Mouse (Mus musculus): ENCODE measurements around the gene Phactr3. TPM values are rescaled to one million over a fixed set of nuclear protein-coding genes. Genes with fewer than 3 reads are reported as not detected.

Phactr3 gene
- polyA plus RNA-seq, 1 experiment from 2014 or later: 41.2 TPM

DNA sequence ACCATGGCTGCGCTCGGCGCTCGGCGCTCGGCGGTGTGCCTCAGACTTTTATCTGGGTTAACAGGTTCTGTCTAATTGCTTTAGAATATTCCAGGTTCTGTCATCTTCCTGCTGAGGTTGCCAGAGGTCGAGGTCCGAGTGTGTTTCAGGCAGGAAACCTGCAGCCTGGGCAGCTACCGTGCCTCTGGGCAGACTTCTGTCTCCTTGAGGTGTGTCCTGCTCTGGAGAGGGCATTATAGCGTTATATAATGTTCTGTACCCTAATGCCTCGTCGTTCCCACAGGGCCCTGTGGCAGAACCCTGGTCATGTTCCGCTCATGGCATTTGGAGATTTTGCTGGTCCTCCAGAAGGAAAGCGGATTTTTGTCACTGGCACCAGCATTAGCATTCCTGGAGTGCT lies 4.7 kb downstream of the Phactr3 start:
- Histone ChIP-seq H3K9ac (no peak overlapping the region), H3K9me3 (no peaks in the 10 kb centered on the region), H3K36me3 (no peaks in the 10 kb centered on the region), H3K27ac (replicated peaks) (no peak overlapping the region), H3K4me3 (no peak overlapping the region), H3K4me2 (no peak overlapping the region), H3K4me1 (replicated peaks) (peaks cover 23% of the 10 kb centered on the region), H3K27me3 (peaks cover 23% of the 10 kb centered on the region)
- no peak for ATAC-seq (ENCODE audit: low read depth)
- 81% methylated on average over 15 of the region's 15 CpGs for WGBS

DNA sequence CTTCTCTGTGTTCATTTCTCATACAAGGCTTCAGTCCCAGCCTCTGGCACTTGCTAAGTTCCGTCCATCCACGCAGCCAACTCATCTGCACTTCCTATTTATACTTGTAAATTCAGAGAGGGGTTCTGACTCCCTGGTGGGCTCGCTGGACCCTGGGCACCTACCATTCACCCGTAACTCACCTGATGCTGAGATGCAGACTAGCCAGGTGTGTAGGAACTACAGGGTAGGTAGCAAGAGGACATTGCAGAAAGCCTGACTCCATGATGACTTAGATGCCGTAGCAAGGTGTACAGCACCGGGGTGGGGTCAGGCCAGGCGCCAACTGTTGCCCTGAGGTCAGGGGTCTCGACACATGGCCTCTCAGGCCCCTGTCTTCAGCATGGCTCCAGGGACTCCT lies 6.7 kb downstream of the Phactr3 start:
- Histone ChIP-seq H3K9me3 (no peaks in the 10 kb centered on the region), H3K4me1 (replicated peaks) (peaks cover 11% of the 10 kb centered on the region), H3K27ac (replicated peaks) (no peak overlapping the region), H3K4me2 (no peak overlapping the region), H3K9ac (no peak overlapping the region), H3K27me3 (peaks cover 3% of the 10 kb centered on the region; the same call in 1 of the 2 replicates), H3K36me3 (no peaks in the 10 kb centered on the region), H3K4me3 (no peak overlapping the region)
- 81% methylated on average over 8 of the region's 8 CpGs for WGBS
- ATAC-seq (ENCODE audit: low read depth): no peak

DNA sequence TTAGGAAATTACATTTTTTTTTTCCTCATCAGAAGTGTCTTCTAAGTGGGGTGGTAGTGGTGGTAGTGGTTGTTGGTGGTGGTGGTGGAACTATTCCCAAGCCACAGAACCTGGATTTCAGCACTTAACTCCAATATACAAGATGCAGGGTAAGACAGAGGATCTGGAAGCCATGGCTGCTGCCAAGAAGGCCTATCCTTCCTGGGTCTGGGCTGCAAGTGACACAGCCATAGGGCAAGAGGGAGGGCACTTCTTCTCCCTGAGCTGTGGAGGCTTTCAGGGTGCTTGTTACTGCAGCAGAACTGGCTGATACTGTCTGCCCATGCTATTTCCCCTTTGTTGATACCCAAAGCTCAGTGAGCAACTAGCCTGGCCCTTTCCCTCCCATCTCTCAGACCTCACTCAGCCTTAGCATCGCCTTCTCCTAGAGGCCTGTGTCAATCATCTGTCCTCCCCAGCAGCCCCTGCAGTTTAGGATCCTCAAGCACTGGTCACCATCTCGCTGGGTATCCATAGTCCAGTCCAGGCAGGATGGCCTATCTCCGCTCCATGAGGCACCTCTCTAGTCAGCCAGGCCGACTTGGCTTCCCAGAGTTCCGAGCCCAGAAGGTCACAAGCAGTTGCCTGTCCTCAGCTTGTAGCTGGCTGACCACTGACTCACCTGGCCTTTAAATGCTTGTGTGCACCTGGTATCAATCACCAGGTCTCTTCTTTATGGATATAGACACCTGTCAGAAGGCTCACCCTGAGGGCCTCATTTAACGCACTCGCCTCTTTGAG lies 7.5 kb downstream of the Phactr3 start:
- Histone ChIP-seq H3K27ac (replicated peaks) (no peak overlapping the region), H3K4me1 (replicated peaks) (peaks cover 10% of the 10 kb centered on the region), H3K4me2 (no peak overlapping the region), H3K4me3 (no peak overlapping the region), H3K36me3 (no peaks in the 10 kb centered on the region), H3K9me3 (no peaks in the 10 kb centered on the region), H3K9ac (no peak overlapping the region), H3K27me3 (no peaks in the 10 kb centered on the region)
- WGBS: 93% methylated on average over 7 of the region's 7 CpGs
- no peak for ATAC-seq (ENCODE audit: low read depth)

DNA sequence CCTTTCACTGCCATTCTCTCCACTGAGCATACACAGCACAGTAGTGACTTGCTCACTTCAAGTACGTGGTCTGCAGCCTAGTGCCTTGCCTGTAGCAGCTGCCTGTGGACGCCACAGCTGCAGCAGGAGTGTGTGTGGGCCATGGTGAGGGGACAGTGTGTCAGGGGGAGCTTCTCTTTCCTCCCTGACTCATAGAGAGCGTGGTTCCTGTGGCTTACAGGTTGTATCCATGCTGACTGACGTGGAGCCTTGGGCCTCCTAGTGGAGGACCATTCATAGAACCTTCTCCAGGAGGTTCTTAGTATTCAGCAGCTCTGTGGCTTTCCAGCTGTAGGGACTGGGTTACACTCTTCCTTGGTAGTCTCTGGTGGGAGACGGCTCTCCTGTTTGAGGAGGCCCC lies 9.8 kb downstream of the Phactr3 start:
- no peaks in the 10 kb centered on the region for H3K9me3 ChIP-seq
- no peaks in the 10 kb centered on the region for H3K4me1 ChIP-seq (replicated peaks)
- H3K27me3 ChIP-seq: no peaks in the 10 kb centered on the region
- no peak overlapping the region for H3K9ac ChIP-seq
- ATAC-seq (ENCODE audit: low read depth): no peak
- H3K4me2 ChIP-seq: no peak overlapping the region
- H3K27ac ChIP-seq (replicated peaks): no peak overlapping the region
- H3K4me3 ChIP-seq: no peak overlapping the region
- 67% methylated on average over 5 of the region's 5 CpGs for WGBS
- no peaks in the 10 kb centered on the region for H3K36me3 ChIP-seq

DNA sequence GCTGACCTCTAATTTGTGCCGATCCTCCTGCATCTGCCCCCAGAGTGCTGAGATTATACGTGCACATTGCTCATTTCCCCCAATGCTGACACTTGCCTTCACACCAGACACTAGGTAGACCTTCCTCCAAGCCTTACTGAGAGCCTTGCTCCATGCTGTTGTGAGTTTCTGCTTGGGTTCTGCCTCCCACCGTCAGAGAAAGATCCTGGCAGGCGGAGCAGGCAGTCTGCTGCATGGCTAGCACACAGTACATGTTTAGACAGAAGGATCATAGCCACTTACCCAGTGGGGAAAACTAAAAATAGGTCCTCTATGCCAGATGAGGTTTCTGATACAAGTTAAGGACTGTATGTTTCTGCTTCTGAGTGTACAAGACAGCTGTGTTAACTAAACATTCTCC lies 10.4 kb downstream of the Phactr3 start:
- Histone ChIP-seq H3K4me2 (no peak overlapping the region), H3K27ac (replicated peaks) (no peak overlapping the region), H3K4me1 (replicated peaks) (no peaks in the 10 kb centered on the region), H3K9ac (no peak overlapping the region), H3K36me3 (no peaks in the 10 kb centered on the region), H3K4me3 (no peak overlapping the region), H3K9me3 (no peaks in the 10 kb centered on the region), H3K27me3 (no peaks in the 10 kb centered on the region)
- WGBS: 76% methylated on average over 4 of the region's 4 CpGs
- no peak for ATAC-seq (ENCODE audit: low read depth)

DNA sequence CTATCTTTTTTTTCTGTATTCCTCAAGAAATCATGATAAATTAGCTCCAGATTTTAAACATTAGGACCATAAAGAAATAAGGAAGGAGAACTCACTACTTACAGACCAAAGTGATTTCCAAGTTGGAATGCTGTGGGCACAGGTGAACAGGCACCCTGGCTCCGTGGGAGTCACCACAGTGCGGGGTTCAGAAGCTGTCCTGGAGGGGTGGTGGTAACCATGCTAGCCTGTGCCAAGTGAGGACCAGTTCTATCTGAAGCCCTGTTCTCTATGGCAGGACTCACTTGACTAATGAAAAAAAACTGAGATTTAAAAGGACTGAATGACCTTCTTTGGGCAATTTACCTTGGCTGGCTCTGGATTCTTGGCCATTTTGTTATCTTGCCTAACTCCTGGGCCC lies 10.9 kb downstream of the Phactr3 start:
- no peak overlapping the region for H3K4me3 ChIP-seq

DNA sequence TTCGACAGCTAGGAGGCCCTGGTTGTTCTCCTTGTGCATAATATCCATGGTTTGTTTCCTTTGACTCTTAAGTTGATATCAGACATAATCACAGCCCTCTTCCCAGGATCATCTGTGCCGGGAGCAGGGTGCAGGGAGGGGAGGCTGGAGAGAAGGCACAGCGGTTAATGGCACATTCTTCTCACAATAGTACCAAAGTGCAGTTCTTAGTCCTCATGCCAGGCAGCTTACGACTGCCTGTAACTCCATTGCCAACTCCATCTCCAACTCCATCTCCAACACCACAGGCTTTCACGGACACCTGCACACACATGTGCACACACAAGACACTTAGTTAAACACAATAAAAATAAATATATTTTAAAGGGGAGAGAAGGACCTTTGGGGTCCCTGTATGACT lies 11.8 kb downstream of the Phactr3 start:
- ATAC-seq (ENCODE audit: low read depth): no peak
- WGBS: 86% methylated on average over 5 of the region's 5 CpGs
- Histone ChIP-seq H3K9ac (no peak overlapping the region), H3K4me1 (replicated peaks) (no peaks in the 10 kb centered on the region), H3K9me3 (no peaks in the 10 kb centered on the region), H3K4me3 (no peak overlapping the region), H3K27me3 (no peaks in the 10 kb centered on the region), H3K27ac (replicated peaks) (no peak overlapping the region), H3K36me3 (no peaks in the 10 kb centered on the region), H3K4me2 (no peak overlapping the region)

More for the DNA sequence above, 10.9 kb downstream of the Phactr3 start:
- no peak for ATAC-seq (ENCODE audit: low read depth)
- Histone ChIP-seq H3K4me1 (replicated peaks) (no peaks in the 10 kb centered on the region), H3K27me3 (no peaks in the 10 kb centered on the region), H3K27ac (replicated peaks) (no peak overlapping the region), H3K4me2 (no peak overlapping the region), H3K9ac (no peak overlapping the region), H3K9me3 (no peaks in the 10 kb centered on the region), H3K36me3 (no peaks in the 10 kb centered on the region)
- WGBS: 89% methylated on average over 2 of the region's 2 CpGs

DNA sequence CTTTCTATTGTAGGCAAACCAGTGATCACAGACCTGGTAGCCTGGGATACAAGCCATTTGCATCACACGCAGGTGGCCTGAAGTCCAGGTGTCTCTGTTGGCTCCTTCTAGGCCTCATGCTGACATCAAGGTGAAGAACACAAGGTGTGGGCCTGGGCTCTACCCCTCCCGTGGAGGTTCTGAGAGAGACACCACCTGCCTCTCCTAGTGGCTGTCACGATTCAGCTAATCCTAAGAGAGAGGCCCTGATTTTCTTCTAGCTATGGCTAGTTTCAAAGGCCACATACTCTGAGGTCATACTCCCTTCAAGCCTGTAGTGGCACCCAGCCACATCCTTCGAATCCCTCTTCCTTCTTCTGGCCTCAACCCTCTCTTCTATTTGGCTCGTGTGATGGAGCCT lies 12.2 kb downstream of the Phactr3 start:
- H3K36me3 ChIP-seq: no peaks in the 10 kb centered on the region
- H3K9ac ChIP-seq: no peak overlapping the region
- no peak overlapping the region for H3K4me3 ChIP-seq
- H3K27ac ChIP-seq (replicated peaks): no peak overlapping the region
- no peaks in the 10 kb centered on the region for H3K27me3 ChIP-seq
- no peaks in the 10 kb centered on the region for H3K9me3 ChIP-seq
- ATAC-seq (ENCODE audit: low read depth): no peak
- H3K4me1 ChIP-seq (replicated peaks): no peaks in the 10 kb centered on the region
- H3K4me2 ChIP-seq: no peak overlapping the region
- WGBS: 82% methylated on average over 5 of the region's 5 CpGs

DNA sequence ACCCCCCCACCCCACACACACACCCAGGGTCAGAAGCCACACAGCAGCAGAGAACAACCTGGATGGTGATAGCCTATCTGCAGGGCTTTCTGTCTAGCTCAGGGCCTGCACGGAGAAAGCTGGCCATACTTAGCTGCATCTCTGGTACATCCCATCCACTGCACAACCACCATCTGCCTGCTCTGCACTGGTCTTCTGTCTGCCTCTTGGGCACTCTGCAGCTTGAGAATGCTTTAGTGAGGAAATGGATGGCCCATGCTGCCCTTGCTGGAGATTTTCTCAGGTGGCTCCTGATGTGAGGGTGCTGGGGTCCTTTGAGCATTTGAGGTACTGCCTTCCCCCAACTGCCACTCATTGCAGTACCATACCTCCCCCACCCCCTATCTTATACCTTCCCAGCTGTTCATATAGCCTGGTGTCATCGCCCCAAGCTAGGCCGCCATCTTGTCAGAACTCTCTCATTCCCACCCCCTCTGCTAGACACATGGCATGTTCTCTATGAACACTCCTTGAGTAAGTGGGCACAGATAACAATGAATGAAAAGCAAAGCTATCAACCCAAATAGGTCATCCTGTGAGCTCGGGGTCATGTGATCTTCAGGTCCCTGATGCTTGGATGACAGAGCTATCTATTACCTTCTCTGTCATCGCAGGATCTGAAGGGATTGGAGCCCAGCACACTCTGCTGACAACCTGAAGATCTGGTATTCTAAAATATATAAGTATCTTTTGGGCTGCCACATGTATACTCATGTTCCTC lies 13.0 kb downstream of the Phactr3 start:
- H3K4me2 ChIP-seq: no peak overlapping the region
- H3K4me3 ChIP-seq: no peak overlapping the region
- no peak overlapping the region for H3K27ac ChIP-seq (replicated peaks)
- H3K27me3 ChIP-seq: no peaks in the 10 kb centered on the region
- no peaks in the 10 kb centered on the region for H3K36me3 ChIP-seq
- 91% methylated on average over 5 of the region's 5 CpGs for WGBS
- H3K9me3 ChIP-seq: no peaks in the 10 kb centered on the region
- H3K4me1 ChIP-seq (replicated peaks): no peaks in the 10 kb centered on the region
- ATAC-seq (ENCODE audit: low read depth): no peak
- H3K9ac ChIP-seq: no peak overlapping the region

DNA sequence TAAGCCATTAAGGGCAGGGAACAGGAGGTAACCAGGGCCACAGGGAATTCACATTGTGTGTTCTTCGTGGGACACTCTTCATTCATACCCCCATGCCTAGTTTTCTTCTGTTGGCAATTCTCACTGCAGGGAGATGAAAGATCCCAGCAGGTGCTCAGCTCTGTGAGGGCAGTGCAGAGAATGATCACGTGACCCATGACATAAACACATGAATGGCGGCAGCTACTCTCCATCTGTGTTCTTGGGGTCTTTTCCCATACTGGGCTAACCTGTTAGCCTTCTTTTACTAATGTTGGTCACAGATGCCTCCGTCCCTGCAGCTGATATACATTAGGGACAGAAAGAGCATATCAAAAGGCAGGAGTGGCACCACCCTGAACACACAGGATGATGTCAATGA lies 16.9 kb downstream of the Phactr3 start:
- no peak overlapping the region for H3K4me2 ChIP-seq
- H3K4me3 ChIP-seq: no peak overlapping the region
- no peak overlapping the region for H3K9ac ChIP-seq
- peaks cover 5% of the 10 kb centered on the region; the same call in 1 of the 2 replicates for H3K27me3 ChIP-seq
- no peaks in the 10 kb centered on the region for H3K36me3 ChIP-seq
- no peak for ATAC-seq (ENCODE audit: low read depth)
- no peak overlapping the region for H3K27ac ChIP-seq (replicated peaks)
- no peaks in the 10 kb centered on the region for H3K4me1 ChIP-seq (replicated peaks)
- 36% methylated on average over 4 of the region's 4 CpGs for WGBS
- no peaks in the 10 kb centered on the region for H3K9me3 ChIP-seq

DNA sequence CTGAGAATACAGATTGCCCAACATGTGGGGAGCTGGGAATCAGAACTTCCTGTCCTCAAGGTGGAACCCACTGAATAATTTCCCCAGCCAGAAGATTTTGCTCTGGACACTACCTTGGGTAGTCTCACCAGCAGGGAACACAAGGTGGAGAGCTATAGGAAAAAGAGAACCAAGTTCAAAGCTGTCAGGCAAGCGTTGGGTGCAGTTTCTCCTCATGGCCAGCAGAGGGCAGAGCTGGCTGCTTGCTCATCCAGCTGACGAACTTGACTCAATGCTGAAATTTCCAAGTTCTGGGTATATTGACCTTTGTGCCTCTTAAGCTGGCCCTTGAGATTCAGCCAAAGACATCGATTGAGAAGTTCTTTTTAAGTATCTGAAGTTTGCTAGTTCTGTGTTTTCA lies 18.7 kb downstream of the Phactr3 start:
- no peaks in the 10 kb centered on the region for H3K36me3 ChIP-seq
- no peaks in the 10 kb centered on the region for H3K9me3 ChIP-seq
- no peak overlapping the region for H3K9ac ChIP-seq
- H3K4me2 ChIP-seq: no peak overlapping the region
- no peak for ATAC-seq (ENCODE audit: low read depth)
- 11% methylated on average over 3 of the region's 3 CpGs for WGBS
- peaks cover 5% of the 10 kb centered on the region; the same call in 1 of the 2 replicates for H3K27me3 ChIP-seq
- H3K27ac ChIP-seq (replicated peaks): no peak overlapping the region
- peaks cover 8% of the 10 kb centered on the region for H3K4me1 ChIP-seq (replicated peaks)
- no peak overlapping the region for H3K4me3 ChIP-seq

DNA sequence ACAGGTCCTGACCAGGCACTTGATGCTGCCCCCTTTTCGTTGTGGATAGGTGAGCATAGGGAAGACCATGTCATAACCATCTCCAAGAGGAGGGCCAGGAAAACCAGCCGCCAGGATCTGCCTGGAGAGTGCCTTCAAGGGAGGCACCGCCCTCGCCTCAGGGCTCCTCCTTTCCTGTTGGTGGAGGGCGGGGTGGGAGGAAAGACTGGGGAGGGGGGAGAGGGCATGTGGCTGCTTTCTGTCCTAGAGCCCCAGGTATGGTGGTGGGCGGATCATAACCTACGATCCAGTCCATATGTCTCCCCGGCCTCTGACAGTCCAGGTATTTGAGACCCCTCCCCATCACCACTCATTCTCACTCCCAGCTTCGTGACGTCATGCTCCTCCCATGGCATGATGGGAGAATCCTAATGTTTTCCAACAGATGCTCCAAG lies 22.7 kb downstream of the Phactr3 start:
- 1% methylated on average over 10 of the region's 10 CpGs for WGBS
- Histone ChIP-seq H3K36me3 (peaks cover 4% of the 10 kb centered on the region; the same call in 1 of the 2 replicates), H3K4me3 (peak overlapping the region; percentile 74), H3K4me1 (replicated peaks) (peaks cover 47% of the 10 kb centered on the region), H3K4me2 (peak overlapping the region; percentile 87), H3K9me3 (no peaks in the 10 kb centered on the region), H3K27me3 (peaks cover 5% of the 10 kb centered on the region; the same call in 1 of the 2 replicates), H3K9ac (peak overlapping the region; percentile 96), H3K27ac (replicated peaks) (peak overlapping the region; percentile 92)
- peak; percentile 80 for ATAC-seq (ENCODE audit: low read depth)
